Mouse (Mus musculus): ENCODE data around the gene Wars.

The Wars gene

DNA sequence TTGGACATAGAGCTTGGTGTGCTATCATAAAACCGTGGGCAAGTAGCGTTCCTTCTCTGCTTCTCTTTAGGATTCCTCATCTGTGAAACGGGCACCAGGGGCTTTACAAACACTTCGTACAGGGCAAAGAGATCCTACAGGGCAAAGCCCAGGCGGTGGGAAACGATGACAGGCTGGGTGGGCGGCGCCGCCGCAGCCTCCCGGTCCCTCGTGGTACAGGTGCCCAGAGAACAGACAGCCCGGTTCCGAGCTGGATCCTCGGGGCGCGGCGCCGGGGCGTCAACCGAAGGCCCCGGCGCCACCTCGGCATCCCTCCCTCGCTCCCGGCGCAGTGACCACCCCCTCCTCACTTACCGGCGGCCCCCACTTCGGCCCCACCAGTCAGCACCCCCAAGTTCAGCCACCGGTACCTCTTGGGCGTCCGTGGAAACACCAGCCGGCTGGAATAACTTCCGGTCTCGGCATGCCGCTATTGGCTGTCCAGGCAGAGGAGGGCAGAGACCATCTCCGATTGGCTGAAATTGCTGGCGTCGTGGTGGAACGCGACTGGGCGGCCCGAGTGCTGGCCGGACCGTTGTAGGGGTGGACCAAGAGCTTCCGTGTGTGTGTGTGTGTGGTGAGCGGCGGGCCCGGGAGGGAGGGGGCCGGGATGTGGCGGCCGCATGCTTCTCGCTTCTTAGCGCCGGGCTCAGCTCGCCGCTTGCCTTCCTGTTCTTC is at the start of gene Wars:
Gene Wars, minus strand, starts transcription at position 460 of the 717 bp plus-strand sequence.
- peak; percentile 93 for DNase-seq (ENCODE audit: low spot score)

DNA sequence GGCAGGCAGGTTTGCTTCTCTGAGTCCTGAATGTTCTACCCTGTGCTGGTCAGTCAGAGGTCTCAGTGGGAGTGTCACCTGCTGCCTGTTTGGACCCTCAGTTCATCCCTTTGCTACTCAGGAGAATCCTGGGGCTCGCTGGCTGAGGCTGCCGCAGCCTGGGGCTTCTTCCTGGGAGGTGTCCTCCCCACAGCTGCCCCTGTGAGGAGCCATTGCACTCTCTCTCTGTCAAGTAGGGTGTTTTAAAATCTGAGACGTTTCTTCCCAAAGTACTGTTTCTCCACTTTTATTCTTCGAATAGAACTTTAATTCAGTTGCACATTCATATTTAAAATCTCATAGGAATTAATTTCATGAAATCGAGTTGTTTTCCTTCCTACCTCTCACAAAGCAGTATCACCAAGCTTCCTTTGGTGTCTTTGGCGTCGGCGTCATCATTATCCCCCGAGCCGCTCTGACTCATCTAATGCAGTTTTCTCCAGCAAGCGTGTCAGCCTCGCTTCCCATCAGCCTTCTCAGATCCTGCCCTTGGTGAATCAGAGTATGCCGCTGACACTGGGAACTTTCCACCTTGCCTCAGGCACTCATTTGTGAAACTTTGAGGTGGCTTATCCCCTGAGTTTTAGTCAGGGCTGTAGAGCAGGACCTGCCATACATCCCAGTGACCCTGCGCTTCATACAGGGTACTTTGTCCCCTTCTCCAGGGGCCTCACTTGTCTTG is 48.4 kb upstream of the Wars start:
- DNase-seq (ENCODE audit: low spot score): no peak

DNA sequence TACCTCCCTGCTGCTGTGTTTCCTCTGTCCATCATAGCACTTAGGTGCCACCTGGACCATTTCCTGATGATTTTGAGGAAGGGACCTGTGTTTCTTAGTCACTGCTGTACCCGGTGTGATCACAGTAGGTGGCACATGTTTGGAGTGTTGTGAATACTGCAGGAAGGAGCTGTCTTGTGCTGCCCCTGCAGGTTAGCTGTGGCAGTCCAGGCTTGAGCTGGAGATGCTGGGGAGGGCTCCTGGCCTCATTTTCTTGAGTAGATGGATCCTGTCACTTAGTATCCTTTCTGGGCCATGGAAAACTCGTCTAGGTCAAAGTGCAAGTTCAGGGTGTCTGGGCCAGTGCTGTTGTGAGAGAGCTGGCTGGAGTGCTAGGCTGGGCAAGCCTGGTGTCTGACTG is 47.3 kb upstream of the Wars start:
- no peak for DNase-seq (ENCODE audit: low spot score)

- DNase-seq (ENCODE audit: low spot score): no peak
These were observed 46.3 kb upstream of the Wars start for GRCm38 (mm10) chr12:108940255-108940654.

DNA sequence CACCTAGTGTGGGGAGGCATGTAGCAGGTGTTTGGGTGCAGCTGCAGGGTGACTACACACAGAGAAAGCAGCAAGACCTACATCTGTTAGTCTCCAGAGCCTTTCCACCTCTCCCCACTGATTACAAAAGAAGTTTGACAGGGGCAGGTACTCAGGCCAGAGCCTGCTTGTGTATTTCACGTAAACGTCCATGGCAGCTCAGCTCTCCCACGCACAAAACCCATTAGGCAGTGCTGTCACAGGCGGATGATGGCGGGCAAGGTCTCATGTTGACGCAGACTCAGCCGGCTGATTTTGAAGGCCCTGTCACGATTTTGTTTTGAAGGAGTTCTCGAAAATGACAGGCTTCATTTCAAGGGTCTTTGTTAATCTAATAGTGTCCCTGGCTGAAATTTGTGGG is 45.3 kb upstream of the Wars start:
- DNase-seq (ENCODE audit: low spot score): no peak

GRCm38 (mm10) chr12:108938844-108939243 is 44.9 kb upstream of the Wars start:
- DNase-seq (ENCODE audit: low spot score): no peak

DNA sequence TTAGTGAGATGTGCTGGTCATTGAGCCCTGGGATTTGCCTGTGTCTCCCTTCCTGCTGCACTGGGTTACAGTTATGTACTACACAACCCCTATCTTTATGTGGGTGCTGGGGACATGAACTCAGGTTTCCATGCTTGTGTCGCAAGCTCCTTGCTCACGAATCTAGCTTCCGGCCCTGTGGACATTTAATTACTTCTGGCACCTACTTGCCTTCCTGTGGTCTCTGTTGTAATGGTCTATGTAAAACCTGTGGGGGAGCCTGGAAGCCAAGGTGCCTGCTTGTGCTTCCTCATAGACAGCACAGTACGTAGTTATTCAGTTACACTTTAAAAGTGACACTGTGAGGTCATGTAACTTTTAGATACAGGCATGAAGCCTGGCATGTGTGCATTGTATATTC is 43.5 kb upstream of the Wars start:
- no peak for DNase-seq (ENCODE audit: low spot score)

DNA sequence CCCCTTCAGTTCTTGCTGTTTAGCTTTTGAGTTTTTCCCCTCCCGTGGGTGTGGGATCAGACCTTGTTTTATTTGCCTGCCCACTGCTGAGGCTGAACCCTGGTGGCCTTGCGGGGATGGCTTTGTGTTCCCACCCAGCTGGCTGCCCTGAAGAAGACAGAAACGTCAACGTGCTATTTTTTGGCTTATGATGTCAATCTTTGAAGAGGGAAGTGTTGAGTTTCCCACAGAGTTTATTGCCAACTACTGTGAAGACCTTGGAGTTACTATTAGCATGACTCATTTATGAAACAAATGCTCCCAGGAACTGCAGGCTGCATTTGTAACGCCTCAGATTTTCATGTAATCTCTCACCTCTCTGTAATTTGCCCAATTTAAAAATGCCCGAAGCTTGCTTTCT is 42.9 kb upstream of the Wars start:
- DNase-seq (ENCODE audit: low spot score): no peak

DNA sequence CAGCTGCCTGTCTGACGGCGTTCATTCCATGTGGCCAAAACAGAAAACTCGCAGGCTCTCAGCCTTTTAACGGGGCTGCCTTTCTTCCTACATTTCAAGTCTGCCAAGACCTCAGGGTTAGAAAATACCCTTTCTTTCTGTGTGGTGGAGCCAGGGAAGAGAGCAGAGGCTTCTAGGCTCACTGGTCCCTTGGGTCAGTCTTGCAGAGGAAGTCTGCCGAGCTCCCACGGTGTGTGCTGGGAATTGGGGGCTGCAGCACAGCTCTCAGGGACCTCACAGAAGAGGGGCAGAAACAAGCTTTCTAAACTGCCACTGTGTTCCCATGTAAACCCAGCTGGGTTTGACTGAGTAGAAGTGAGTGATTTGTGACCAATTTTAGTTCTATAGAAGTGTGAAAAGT is 40.3 kb upstream of the Wars start:
- no peak for DNase-seq (ENCODE audit: low spot score)

DNA sequence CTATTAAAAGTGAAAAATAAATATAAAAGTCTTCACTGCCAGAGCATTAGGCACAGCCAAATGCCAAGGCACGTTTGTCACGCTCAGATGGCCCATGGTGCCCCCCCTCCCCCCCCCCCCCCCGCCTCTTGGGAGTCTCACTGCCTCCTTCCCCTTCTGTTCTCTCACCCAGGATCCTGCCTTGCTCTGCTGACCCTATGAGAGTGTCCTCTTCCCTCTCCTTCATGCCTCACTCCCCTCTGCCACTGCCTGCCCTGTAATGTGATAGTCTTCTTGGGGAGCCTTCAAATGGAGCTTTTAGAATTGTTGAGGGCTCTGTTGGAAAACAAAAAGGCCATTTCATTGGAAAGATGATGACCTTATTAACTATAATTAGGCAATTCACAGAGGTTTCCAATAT is 38.1 kb upstream of the Wars start:
- DNase-seq (ENCODE audit: low spot score): no peak

- no peak for DNase-seq (ENCODE audit: low spot score)
These were observed 37.5 kb upstream of the Wars start for GRCm38 (mm10) chr12:108931341-108932053.

- no peak for DNase-seq (ENCODE audit: low spot score)
These were observed 35.5 kb upstream of the Wars start for GRCm38 (mm10) chr12:108929475-108929874.

DNA sequence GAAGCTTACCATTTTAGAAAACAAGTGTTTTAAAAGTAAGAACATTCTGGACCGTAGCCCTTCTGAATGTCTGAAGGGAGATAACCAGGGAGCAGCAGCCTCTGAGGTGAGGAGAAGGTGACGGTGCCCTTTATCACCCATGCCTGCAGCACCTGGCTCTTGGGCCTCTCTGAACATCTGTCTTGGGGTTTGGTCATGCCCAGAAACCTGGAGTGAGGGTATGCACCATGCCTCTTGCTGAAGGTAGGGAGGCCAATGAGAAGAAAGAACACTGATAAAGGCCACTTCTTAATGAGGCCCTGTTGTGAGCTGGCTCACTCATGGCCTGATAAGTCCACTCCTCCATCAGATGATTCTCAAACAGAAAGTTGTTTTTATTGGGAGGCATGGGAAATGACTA is 34.3 kb upstream of the Wars start:
- no peak for DNase-seq (ENCODE audit: low spot score)

- no peak for DNase-seq (ENCODE audit: low spot score)
These were observed 32.7 kb upstream of the Wars start for GRCm38 (mm10) chr12:108926606-108927111.

GRCm38 (mm10) chr12:108918753-108919152 is 24.8 kb upstream of the Wars start:
- DNase-seq (ENCODE audit: low spot score): no peak

GRCm38 (mm10) chr12:108917509-108917908 is 23.5 kb upstream of the Wars start:
- DNase-seq (ENCODE audit: low spot score): no peak

DNA sequence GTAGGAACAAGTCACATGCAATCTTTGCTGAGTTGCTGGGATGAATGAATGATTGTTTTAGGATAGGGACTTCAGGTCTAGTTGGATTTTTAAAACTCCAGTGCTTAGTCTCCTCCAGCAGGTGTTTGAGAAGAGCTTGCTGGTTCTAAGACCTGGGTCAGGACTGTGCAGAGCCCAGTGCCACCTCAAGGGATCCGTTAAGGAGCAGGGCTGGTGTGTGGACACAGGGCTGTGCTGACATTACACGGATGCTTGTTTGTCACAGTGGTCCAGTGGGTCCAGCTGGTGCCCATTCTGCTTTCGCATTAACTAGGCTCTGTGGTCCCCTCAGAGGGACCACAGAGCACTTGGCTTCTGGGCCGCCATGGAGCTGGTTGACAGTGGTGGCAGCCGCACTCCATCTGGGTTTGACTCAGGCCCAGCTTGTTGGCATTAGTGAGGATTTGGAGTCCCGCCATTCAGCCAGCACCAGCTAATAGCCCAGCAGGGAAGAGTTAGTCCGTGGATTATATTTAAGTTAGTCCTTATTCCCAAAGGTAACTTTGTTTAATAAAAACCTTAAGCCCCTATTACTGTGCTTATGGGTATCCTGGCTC is 22.6 kb upstream of the Wars start:
- DNase-seq (ENCODE audit: low spot score): no peak

GRCm38 (mm10) chr12:108915893-108916292 is 21.9 kb upstream of the Wars start:
- DNase-seq (ENCODE audit: low spot score): no peak

GRCm38 (mm10) chr12:108914709-108915340 is 20.9 kb upstream of the Wars start:
- DNase-seq (ENCODE audit: low spot score): no peak

- DNase-seq (ENCODE audit: low spot score): no peak
These were observed 20.2 kb upstream of the Wars start for GRCm38 (mm10) chr12:108914198-108914597.

GRCm38 (mm10) chr12:108912442-108912841 is 18.5 kb upstream of the Wars start:
- DNase-seq (ENCODE audit: low spot score): no peak

GRCm38 (mm10) chr12:108909846-108910433 is 16.0 kb upstream of the Wars start:
- DNase-seq (ENCODE audit: low spot score): no peak
